Comparison of ENCODE assay signal across 8 mouse cellular contexts in genomic region chr2:84714422-84714810, GRCm38 (mm10). TPM values are rescaled to one million over a fixed set of nuclear protein-coding genes. Genes with fewer than 3 reads are reported as not detected.
A peak's percentile ranks its signal among the peaks of the same experiment; 100 is the strongest.
DNase-seq lines count a peak whose midpoint lies in the region; ATAC-seq lines count a peak whose summit lies in the region.

No protein-coding gene starts in this region.

- peaks cover 10% of the 10 kb centered on the region for H3K4me1 ChIP-seq in lung, embryonic 16.5 days (replicated peaks; ENCODE audit: control insufficient read depth, insufficient read depth, low read length)
- peaks cover 11% of the 10 kb centered on the region; the same call in 1 of the 2 replicates for H3K4me1 ChIP-seq in embryonic facial prominence, embryonic 15.5 days
- H3K4me1 ChIP-seq in intestine, embryonic 15.5 days (replicated peaks): no peaks in the 10 kb centered on the region; the same call in 1 of the 2 replicates
- H3K4me1 ChIP-seq in neural tube, embryonic 13.5 days (replicated peaks): peaks cover 43% of the 10 kb centered on the region

- H3K4me2 ChIP-seq in lung, embryonic 16.5 days (ENCODE audit: low read depth, low read length): peak overlapping the region; percentile 76
- H3K4me2 ChIP-seq in embryonic facial prominence, embryonic 15.5 days (replicated peaks): peak overlapping the region; percentile 74
- H3K4me2 ChIP-seq in intestine, embryonic 15.5 days (replicated peaks): peak overlapping the region; percentile 60
- H3K4me2 ChIP-seq in neural tube, embryonic 13.5 days: peak overlapping the region; percentile 63

- under 1% methylated on average over 25 of the region's 26 CpGs for WGBS in lung, embryonic 16.5 days
- under 1% methylated on average over 26 of the region's 26 CpGs for WGBS in embryonic facial prominence, embryonic 15.5 days
- 0% methylated on average over 26 of the region's 26 CpGs for WGBS in intestine, embryonic 15.5 days
- WGBS in neural tube, embryonic 13.5 days: under 1% methylated on average over 25 of the region's 26 CpGs

- peak overlapping the region; percentile 91 for H3K9ac ChIP-seq in lung, embryonic 16.5 days (ENCODE audit: low read length)
- peak overlapping the region; percentile 90 for H3K9ac ChIP-seq in embryonic facial prominence, embryonic 15.5 days
- H3K9ac ChIP-seq in intestine, embryonic 15.5 days: peak overlapping the region; percentile 91
- H3K9ac ChIP-seq in neural tube, embryonic 13.5 days: peak overlapping the region; percentile 98

- H3K27ac ChIP-seq in lung, embryonic 16.5 days (ENCODE audit: low read length): peak overlapping the region; percentile 98
- peak overlapping the region; percentile 98 for H3K27ac ChIP-seq in embryonic facial prominence, embryonic 15.5 days (replicated peaks)
- peak overlapping the region; percentile 100 for H3K27ac ChIP-seq in intestine, embryonic 15.5 days
- peak overlapping the region; percentile 96 for H3K27ac ChIP-seq in neural tube, embryonic 13.5 days (replicated peaks)

- H3K27me3 ChIP-seq in lung, embryonic 16.5 days (ENCODE audit: control insufficient read depth, insufficient read depth, low read depth, low read length): no peaks in the 10 kb centered on the region
- H3K27me3 ChIP-seq in embryonic facial prominence, embryonic 15.5 days: no peaks in the 10 kb centered on the region
- H3K27me3 ChIP-seq in intestine, embryonic 15.5 days (replicated peaks): no peaks in the 10 kb centered on the region
- no peaks in the 10 kb centered on the region for H3K27me3 ChIP-seq in neural tube, embryonic 13.5 days

- no peak for ATAC-seq in lung, embryonic 16.5 days (ENCODE audit: low read depth)
- ATAC-seq in embryonic facial prominence, embryonic 15.5 days (ENCODE audit: insufficient number of reproducible peaks, low FRiP score, low TSS enrichment, low read depth): no peak
- ATAC-seq in intestine, embryonic 15.5 days: no peak
- ATAC-seq in neural tube, embryonic 13.5 days (ENCODE audit: low read depth): peak; percentile 34

- no peaks in the 10 kb centered on the region for H3K9me3 ChIP-seq in lung, embryonic 16.5 days (ENCODE audit: control insufficient read depth, low read length)
- H3K9me3 ChIP-seq in embryonic facial prominence, embryonic 15.5 days (replicated peaks): no peaks in the 10 kb centered on the region
- H3K9me3 ChIP-seq in intestine, embryonic 15.5 days: no peaks in the 10 kb centered on the region
- H3K9me3 ChIP-seq in neural tube, embryonic 13.5 days: no peaks in the 10 kb centered on the region

- H3K36me3 ChIP-seq in lung, embryonic 16.5 days (ENCODE audit: control insufficient read depth, insufficient read depth, low read length): peaks cover 11% of the 10 kb centered on the region
- H3K36me3 ChIP-seq in embryonic facial prominence, embryonic 15.5 days: peaks cover 12% of the 10 kb centered on the region
- peaks cover 6% of the 10 kb centered on the region for H3K36me3 ChIP-seq in intestine, embryonic 15.5 days
- H3K36me3 ChIP-seq in neural tube, embryonic 13.5 days: peaks cover 16% of the 10 kb centered on the region

- H3K4me3 ChIP-seq in lung, embryonic 16.5 days (ENCODE audit: low read length): peak overlapping the region; percentile 80
- H3K4me3 ChIP-seq in embryonic facial prominence, embryonic 15.5 days (replicated peaks): peak overlapping the region; percentile 98
- H3K4me3 ChIP-seq in intestine, embryonic 15.5 days (replicated peaks): peak overlapping the region; percentile 98
- peak overlapping the region; percentile 93 for H3K4me3 ChIP-seq in neural tube, embryonic 13.5 days

- DNase-seq in lung, postnatal 14 days: no peak
- no peak for DNase-seq in yolk sac, embryonic 10.5 days (ENCODE audit: low spot score)
- DNase-seq in left cerebral cortex, adult 18-20 months (ENCODE audit: low spot score in 2 of 2): no peak
- no peak for DNase-seq in MN1 (ENCODE audit: low spot score)

RNA-seq across cellular contexts. Expression of gene Zdhhc5, which starts 0.6 kb away (rescaled TPM):
- 24.2 and 28.2 TPM in 2 replicates for polyA plus RNA-seq in lung, embryonic 16.5 days (2015; fragmentation: Nextera tagmentation; extraction: Ambion mirVana)
- polyA plus RNA-seq in embryonic facial prominence, embryonic 15.5 days (2015; fragmentation: Nextera tagmentation; extraction: Ambion mirVana): 28.1 and 28.9 TPM in 2 replicates
- 24.6 and 26.5 TPM in 2 replicates for polyA plus RNA-seq in intestine, embryonic 15.5 days (2015; fragmentation: Nextera tagmentation; extraction: Ambion mirVana)
- polyA plus RNA-seq in neural tube, embryonic 13.5 days (2015; fragmentation: Nextera tagmentation; extraction: Ambion mirVana): 17.6 and 19.2 TPM in 2 replicates
- total RNA-seq in left cerebral cortex, adult 18-20 months (2021): 10 to 100 TPM; 49.2 TPM

RNA-seq across cellular contexts. Expression of gene Clp1, which starts 12.7 kb away (rescaled TPM):
- polyA plus RNA-seq in lung, embryonic 16.5 days (2015; fragmentation: Nextera tagmentation; extraction: Ambion mirVana): 28.3 and 28.6 TPM in 2 replicates
- polyA plus RNA-seq in embryonic facial prominence, embryonic 15.5 days (2015; fragmentation: Nextera tagmentation; extraction: Ambion mirVana): 27.9 and 29.1 TPM in 2 replicates
- 26.3 and 26.7 TPM in 2 replicates for polyA plus RNA-seq in intestine, embryonic 15.5 days (2015; fragmentation: Nextera tagmentation; extraction: Ambion mirVana)
- 28.1 and 29.6 TPM in 2 replicates for polyA plus RNA-seq in neural tube, embryonic 13.5 days (2015; fragmentation: Nextera tagmentation; extraction: Ambion mirVana)
- 10 to 100 TPM; 10.4 to 10.5 TPM for total RNA-seq in left cerebral cortex, adult 18-20 months (2021)

RNA-seq across cellular contexts. Expression of gene Ypel4, which starts 19.4 kb away (rescaled TPM):
- polyA plus RNA-seq in lung, embryonic 16.5 days (2015; fragmentation: Nextera tagmentation; extraction: Ambion mirVana): 5.2 and 6.9 TPM in 2 replicates
- 6.6 and 7.9 TPM in 2 replicates for polyA plus RNA-seq in embryonic facial prominence, embryonic 15.5 days (2015; fragmentation: Nextera tagmentation; extraction: Ambion mirVana)
- 5.1 and 6.0 TPM in 2 replicates for polyA plus RNA-seq in intestine, embryonic 15.5 days (2015; fragmentation: Nextera tagmentation; extraction: Ambion mirVana)
- 18.8 and 19.1 TPM in 2 replicates for polyA plus RNA-seq in neural tube, embryonic 13.5 days (2015; fragmentation: Nextera tagmentation; extraction: Ambion mirVana)
- 10 to 100 TPM; 92.2 to 93.5 TPM for total RNA-seq in left cerebral cortex, adult 18-20 months (2021)

RNA-seq across cellular contexts. Expression of gene Gm19426, which starts 29.0 kb away (rescaled TPM):
- polyA plus RNA-seq in lung, embryonic 16.5 days (2015; fragmentation: Nextera tagmentation; extraction: Ambion mirVana): 7.1 and 7.4 TPM in 2 replicates
- polyA plus RNA-seq in embryonic facial prominence, embryonic 15.5 days (2015; fragmentation: Nextera tagmentation; extraction: Ambion mirVana): 7.0 and 9.0 TPM in 2 replicates
- 5.5 and 6.1 TPM in 2 replicates for polyA plus RNA-seq in intestine, embryonic 15.5 days (2015; fragmentation: Nextera tagmentation; extraction: Ambion mirVana)
- 4.7 and 7.0 TPM in 2 replicates for polyA plus RNA-seq in neural tube, embryonic 13.5 days (2015; fragmentation: Nextera tagmentation; extraction: Ambion mirVana)
- total RNA-seq in left cerebral cortex, adult 18-20 months (2021): 1 to 10 TPM; 2.2 to 2.5 TPM

RNA-seq across cellular contexts. Expression of gene Tmx2, which starts 35.5 kb away (rescaled TPM):
- 115 and 117 TPM in 2 replicates for polyA plus RNA-seq in lung, embryonic 16.5 days (2015; fragmentation: Nextera tagmentation; extraction: Ambion mirVana)
- polyA plus RNA-seq in embryonic facial prominence, embryonic 15.5 days (2015; fragmentation: Nextera tagmentation; extraction: Ambion mirVana): 92.6 and 96.0 TPM in 2 replicates
- polyA plus RNA-seq in intestine, embryonic 15.5 days (2015; fragmentation: Nextera tagmentation; extraction: Ambion mirVana): 140 and 144 TPM in 2 replicates
- polyA plus RNA-seq in neural tube, embryonic 13.5 days (2015; fragmentation: Nextera tagmentation; extraction: Ambion mirVana): 245 and 252 TPM in 2 replicates
- 100 to 1,000 TPM; 235 to 251 TPM for total RNA-seq in left cerebral cortex, adult 18-20 months (2021)
